Mouse (Mus musculus) embryonic facial prominence, embryonic 14.5 days (tissue): ENCODE results near the gene Kdm4a. TPM values are rescaled to one million over a fixed set of nuclear protein-coding genes. Genes with fewer than 3 reads are reported as not detected.

Experiments
- microRNA-seq: library from miRNA; unstranded; fragments of <30 nt; microRNA quantifications from one replicate; pipeline ENCODE4, GENCODE M21; 2016; ENCODE audit warnings: borderline number of aligned reads
- polyA plus RNA-seq: library from polyadenylated mRNA; unstranded; fragments of >200 nt; fragmentation: Nextera tagmentation; extraction: Ambion mirVana; gene quantifications from 2 replicates; pipeline ENCODE4 v1.2.1, GENCODE M21; 2014

The Kdm4a gene
- polyA plus RNA-seq, 1 experiment from 2014 or later, result 35.1 TPM

Small RNAs within 50 kb of the gene (microRNA-seq; reads per million reads assigned to microRNA genes)
- gene Mir7226, result 1.8 reads per million, percentile 5 among the genes with 10 or more reads in this experiment

Other genes with a start within 250 kb of the Kdm4a start
- 5.6 and 6.6 TPM in 2 replicates for gene St3gal3, start 45.1 kb downstream of the Kdm4a start, polyA plus RNA-seq
- 59.8 and 66.8 TPM in 2 replicates for gene Ptprf, start 111.4 kb upstream of the Kdm4a start, polyA plus RNA-seq
- gene Szt2, start 229.2 kb upstream of the Kdm4a start, polyA plus RNA-seq, result 8.7 and 9.3 TPM in 2 replicates
- gene Med8, start 229.3 kb upstream of the Kdm4a start, polyA plus RNA-seq, result 85.0 and 97.1 TPM in 2 replicates
- 106 and 118 TPM in 2 replicates for gene Elovl1, start 248.1 kb upstream of the Kdm4a start, polyA plus RNA-seq